ENCODE assay signal across 8 mouse cellular contexts in the genomic region with DNA sequence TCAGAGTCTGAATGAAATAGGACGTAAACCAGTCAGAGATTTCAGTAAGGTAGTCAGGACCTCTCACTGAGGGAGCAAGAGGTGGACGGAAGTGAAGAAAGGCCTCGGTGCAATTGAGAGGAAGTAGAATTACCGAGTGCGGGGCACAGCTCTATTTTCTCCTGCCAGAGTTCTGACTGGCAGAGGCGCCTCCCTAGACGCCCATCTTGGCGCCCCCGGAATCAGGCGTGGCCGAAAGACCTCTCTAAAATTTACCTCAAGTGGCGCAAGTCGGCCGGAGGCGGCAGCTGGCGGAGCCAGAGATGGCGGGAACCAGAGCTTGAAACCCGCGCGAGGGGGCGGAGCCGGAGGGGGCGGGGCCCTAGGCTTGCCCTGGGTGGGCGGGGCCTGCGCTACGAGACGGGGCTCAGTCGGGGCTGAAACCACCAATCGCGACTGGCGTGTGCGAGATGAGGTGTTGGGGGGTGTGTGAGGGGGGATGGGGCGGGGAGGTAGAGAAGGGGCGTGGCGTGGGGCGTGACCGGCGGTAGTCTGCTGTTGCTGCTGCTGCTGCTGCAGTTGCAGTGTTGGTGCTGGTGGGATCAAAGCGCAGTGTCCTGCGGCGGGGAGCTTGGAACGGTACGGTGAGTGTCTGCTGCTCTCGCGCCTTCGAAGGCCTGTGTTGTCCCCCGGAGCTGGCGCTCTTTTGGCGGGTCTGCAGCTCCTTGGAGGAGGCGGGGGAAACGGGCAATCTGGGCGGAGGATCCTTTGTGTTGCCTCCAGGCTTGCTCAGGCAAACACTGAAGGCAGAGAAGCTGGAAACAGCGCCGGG. TPM values are rescaled to one million over a fixed set of nuclear protein-coding genes. Genes with fewer than 3 reads are reported as not detected.
A peak's percentile ranks its signal among the peaks of the same experiment; 100 is the strongest.
DNase-seq lines count a peak whose midpoint lies in the region; ATAC-seq and TF ChIP-seq lines count a peak whose summit lies in the region.

A gene (minus strand): TSS at position 334 of the 811 bp plus-strand sequence.
A gene (plus strand): TSS at position 413 of the 811 bp plus-strand sequence.

- H3K27me3 ChIP-seq in hindbrain, postnatal 0 days (ENCODE audit: insufficient read depth, low read length), result no peaks in the 10 kb centered on the region
- H3K27me3 ChIP-seq in megakaryocyte, embryonic 14.5 days (replicated peaks), result no peaks in the 10 kb centered on the region

- ATAC-seq in common myeloid progenitor, adult 5-6 weeks (replicated peaks; ENCODE audit: low read depth, poor library complexity, severe bottlenecking), result peak; percentile 79
- peak; percentile 99 for ATAC-seq in hindbrain, postnatal 0 days

- H3K4me2 ChIP-seq in hindbrain, postnatal 0 days (ENCODE audit: low read depth, low read length), result peak within 1 kb of the TSS; percentile 93

- peak within 1 kb of the TSS; percentile 86 for H3K27ac ChIP-seq in gastrocnemius, adult 2 months
- H3K27ac ChIP-seq in hindbrain, postnatal 0 days, result peak within 1 kb of the TSS; percentile 92

- intact Hi-C loops in gastrocnemius, adult 2 months (cut with DNase I), result loop anchor here (5.0 kb wide), 1 partner anchor 65 kb away; a partner anchor contains a TSS

- H3K9me3 ChIP-seq in hindbrain, postnatal 0 days (ENCODE audit: low read length), result no peaks in the 10 kb centered on the region
- H3K9me3 ChIP-seq in megakaryocyte, embryonic 14.5 days, result no peaks in the 10 kb centered on the region

- 1% methylated on average over 52 of the region's 54 CpGs for WGBS in hindbrain, postnatal 0 days

- peaks cover 6% of the 10 kb centered on the region for H3K4me1 ChIP-seq in hindbrain, postnatal 0 days (ENCODE audit: insufficient read depth, low read length)
- peaks cover 43% of the 10 kb centered on the region for H3K4me1 ChIP-seq in megakaryocyte, embryonic 14.5 days

- peak within 1 kb of the TSS; percentile 88 for H3K9ac ChIP-seq in hindbrain, postnatal 0 days (replicated peaks; ENCODE audit: low read length)

- H3K4me3 ChIP-seq in gastrocnemius, adult 2 months, result peak within 1 kb of the TSS; percentile 94
- H3K4me3 ChIP-seq in hindbrain, postnatal 0 days (ENCODE audit: low read length), result peak within 1 kb of the TSS; percentile 85
- peak within 1 kb of the TSS; percentile 96 for H3K4me3 ChIP-seq in megakaryocyte, embryonic 14.5 days (replicated peaks)

- peak; percentile 1; the same call in 1 of the 2 replicates for TF ChIP-seq CTCF in gastrocnemius, adult 2 months (IDR thresholded peaks at IDR 0.05)
- TF ChIP-seq CTCF in hindbrain, postnatal 0 days (IDR thresholded peaks at IDR 0.05; ENCODE audit: low read depth), result no peak

- DNase-seq in ZHBTc4 (ENCODE audit: low read depth, low spot score), result peak; percentile 98
- peak; percentile 98 for DNase-seq in gastrocnemius, adult 2 months
- DNase-seq in hindbrain, postnatal 0 days (ENCODE audit: low spot score), result peak; percentile 97
- peak; percentile 86 to 92 for DNase-seq in left cerebral cortex, adult 8-10 months (ENCODE audit: low spot score in 2 of 2)
- peak; percentile 96 for DNase-seq in right cerebral cortex, postnatal 10 days (ENCODE audit: low spot score in 2 of 2)
- DNase-seq in urinary bladder, postnatal 25 days (ENCODE audit: low spot score), result peak; percentile 95

- no peaks in the 10 kb centered on the region for H3K36me3 ChIP-seq in hindbrain, postnatal 0 days (ENCODE audit: insufficient read depth, low read length)
- peaks cover 11% of the 10 kb centered on the region for H3K36me3 ChIP-seq in megakaryocyte, embryonic 14.5 days (replicated peaks; ENCODE audit: low read length)

RNA-seq across cellular contexts. Expression of the first gene that starts in this region (rescaled TPM):
- 13.9 and 21.6 TPM in 2 replicates for total RNA-seq in common myeloid progenitor, adult 5-6 weeks (2017)
- 1 to 10 TPM; 1.4 to 2.1 TPM for total RNA-seq in gastrocnemius, adult 2 months (2021)
- 2.8 and 4.0 TPM in 2 replicates for total RNA-seq in hindbrain, postnatal 0 days (2014; rRNA removed)
- polyA plus RNA-seq in hindbrain, postnatal 0 days (2015; fragmentation: Nextera tagmentation; extraction: Ambion mirVana), result 4.8 and 4.9 TPM in 2 replicates
- total RNA-seq in left cerebral cortex, adult 8-10 months (2022), result 1 to 10 TPM; 4.5 to 6.3 (median 5.2) TPM
- 0.03 TPM in 1 of 2 replicates, not detected in the other for polyA plus RNA-seq in megakaryocyte, embryonic 14.5 days (2012; ENCODE audit: insufficient read depth, low replicate concordance)

RNA-seq across cellular contexts. Expression of the second gene that starts in this region (rescaled TPM):
- total RNA-seq in common myeloid progenitor, adult 5-6 weeks (2017), result 191 and 192 TPM in 2 replicates
- 1 to 10 TPM; 1.3 to 1.8 TPM for total RNA-seq in gastrocnemius, adult 2 months (2021)
- total RNA-seq in hindbrain, postnatal 0 days (2014; rRNA removed), result 87.8 and 92.0 TPM in 2 replicates
- polyA plus RNA-seq in hindbrain, postnatal 0 days (2015; fragmentation: Nextera tagmentation; extraction: Ambion mirVana), result 165 and 174 TPM in 2 replicates
- total RNA-seq in left cerebral cortex, adult 8-10 months (2022), result 10 to 100 TPM; 12.0 to 15.0 (median 13.5) TPM
- polyA plus RNA-seq in megakaryocyte, embryonic 14.5 days (2012; ENCODE audit: insufficient read depth, low replicate concordance), result 5.7 and 12.1 TPM in 2 replicates

Comparison
In these comparisons a context has a peak if more than half of its experiments do, and no peak if none do; other contexts are left out.
1. Peak in every context shown above with its lines: DNase-seq, ATAC-seq, H3K4me3 ChIP-seq and H3K27ac ChIP-seq.
2. RNA of the second gene that starts in this region (total RNA-seq): 191 to 192 TPM in common myeloid progenitor, adult 5-6 weeks, 87.8 to 92.0 TPM in hindbrain, postnatal 0 days and 12.0 to 15.0 TPM in left cerebral cortex, adult 8-10 months; 1.3 to 1.8 TPM in gastrocnemius, adult 2 months; every median in the first group is over 4 times any median in the second.
3. RNA of the second gene that starts in this region (polyA plus RNA-seq): 165 to 174 TPM in hindbrain, postnatal 0 days; 5.7 to 12.1 TPM in megakaryocyte, embryonic 14.5 days; every median in the first group is over 10 times any median in the second.